Mouse (Mus musculus) neutrophil, adult 5-6 weeks (primary cell): Measurements from ENCODE around the gene Olfr108. TPM values are rescaled to one million over a fixed set of nuclear protein-coding genes. Genes with fewer than 3 reads are reported as not detected.

Experiments
- ATAC-seq: fragments of 151-379, 151-347 bp; 2 replicates; pipeline ENCODE4 v1.8.0; 2017; ENCODE audit warnings: mild to moderate bottlenecking, moderate TSS enrichment; ENCODE audit not compliant: insufficient number of reproducible peaks, poor library complexity, low FRiP score, severe bottlenecking; ENCODE audit errors: extremely low read depth
- total RNA-seq: library from RNA; stranded (forward); fragments of 200-1000 nt; gene quantifications from 2 replicates; pipeline ENCODE4 v1.2.3, GENCODE M21; 2017

The Olfr108 gene
- total RNA-seq: not detected in 2 replicates

DNA sequence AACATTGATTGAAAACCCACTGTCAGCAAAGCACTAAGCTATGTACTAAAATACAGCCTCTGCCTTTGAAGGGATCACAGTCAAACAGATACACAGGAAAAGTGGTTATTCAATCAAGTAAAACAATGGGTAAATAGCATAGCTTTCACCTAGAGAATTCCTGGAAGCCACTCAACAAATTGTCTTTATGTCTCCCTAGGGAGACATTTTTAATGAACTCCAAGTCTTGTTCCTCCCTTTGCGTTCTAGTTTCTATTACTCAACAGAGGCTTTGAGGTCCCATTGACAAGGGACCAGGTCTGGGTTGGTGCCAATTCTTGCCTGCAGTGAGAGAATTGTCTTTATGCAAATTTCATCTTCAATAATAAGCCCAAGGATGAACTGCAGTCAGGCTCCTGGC is at the start of gene Olfr108:
TSS of gene Olfr108 (plus strand) at position 301 of the 400 bp plus-strand sequence.
- no peak for ATAC-seq

DNA sequence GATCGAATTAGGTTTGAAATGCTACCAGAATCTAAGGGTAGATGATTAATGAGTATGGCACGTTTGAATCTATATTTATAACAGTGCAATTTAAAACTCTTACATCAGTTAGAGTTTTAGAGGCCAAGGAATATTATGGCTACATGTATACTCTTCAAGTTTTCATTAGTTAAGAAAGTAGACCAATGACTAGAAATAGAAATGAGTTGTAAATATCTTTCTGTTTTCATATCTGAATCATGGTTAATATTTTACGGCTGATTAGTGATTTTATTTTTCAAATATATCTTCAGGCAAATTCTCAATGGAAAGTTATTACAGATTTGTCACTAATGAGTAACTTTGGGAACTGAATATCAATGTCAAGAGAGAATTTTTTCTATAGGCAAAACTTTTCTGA is 46.4 kb upstream of the Olfr108 start, which contains the start of gene Olfr107:
TSS of gene Olfr107 (plus strand) at position 301 of the 400 bp plus-strand sequence.
- no peak for ATAC-seq

DNA sequence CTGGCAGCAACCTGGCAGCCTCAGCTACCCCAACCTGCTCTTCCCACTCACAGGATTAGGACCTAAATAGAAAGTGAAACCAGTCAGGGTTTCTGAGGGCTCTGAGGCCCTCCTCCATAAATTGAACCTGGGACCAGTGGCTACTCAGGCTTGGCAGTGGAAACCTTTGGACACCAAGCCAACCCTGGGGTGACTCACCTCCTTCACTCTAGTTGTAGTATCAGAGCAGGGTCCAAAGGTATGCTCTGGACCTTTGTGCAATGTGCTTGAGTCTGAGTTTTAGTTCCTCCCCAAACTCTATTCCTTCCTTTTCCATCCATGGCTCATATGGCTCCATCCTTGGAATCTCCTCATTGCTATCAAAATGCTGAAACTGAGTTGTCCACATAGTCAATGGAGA is 31.9 kb upstream of the Olfr108 start:
- no peak for ATAC-seq

DNA sequence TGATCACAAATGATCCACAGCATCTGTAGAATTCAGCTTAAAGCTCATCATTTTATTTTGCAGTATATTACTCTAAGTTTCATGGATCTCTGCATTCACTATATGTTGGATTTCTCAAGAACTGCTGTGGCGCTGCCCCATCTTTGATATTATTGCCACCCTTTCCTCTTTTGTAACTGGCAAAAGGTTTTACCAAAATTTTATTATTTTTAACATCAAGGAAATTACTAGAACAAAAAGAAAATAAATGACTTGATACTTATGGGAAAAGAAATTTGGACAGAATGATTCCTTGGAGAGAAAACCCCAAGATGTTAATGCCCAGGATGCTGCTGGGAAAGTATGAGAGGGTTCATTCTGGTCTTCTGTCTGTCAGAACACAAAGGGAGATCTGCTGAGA is 13.3 kb downstream of the Olfr108 start, which contains the start of gene Olfr109:
TSS of gene Olfr109 (plus strand) at position 301 of the 400 bp plus-strand sequence.
- no peak for ATAC-seq

DNA sequence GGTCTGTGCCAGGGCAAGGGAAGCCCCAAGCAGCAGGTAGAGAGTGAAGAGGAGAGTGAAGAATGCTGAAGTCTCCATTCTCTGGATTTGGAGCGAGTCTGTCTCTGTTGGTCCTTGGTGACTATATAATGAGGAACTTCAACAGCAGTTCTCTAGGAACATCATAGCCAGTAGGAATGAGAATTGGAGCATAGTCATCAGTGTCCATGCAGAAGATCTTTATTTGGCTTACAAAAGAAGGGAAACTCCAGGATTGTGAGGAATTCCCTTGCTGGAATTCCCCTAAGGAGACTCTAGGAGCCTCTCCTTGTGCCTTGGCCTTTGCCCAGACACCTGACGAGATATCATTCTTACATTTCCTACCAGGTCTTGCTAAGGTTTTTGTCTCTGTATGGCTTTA is 38.2 kb downstream of the Olfr108 start, which contains the start of gene H2-M2:
TSS of gene H2-M2 (minus strand) at position 101 of the 400 bp plus-strand sequence.
- ATAC-seq: no peak

DNA sequence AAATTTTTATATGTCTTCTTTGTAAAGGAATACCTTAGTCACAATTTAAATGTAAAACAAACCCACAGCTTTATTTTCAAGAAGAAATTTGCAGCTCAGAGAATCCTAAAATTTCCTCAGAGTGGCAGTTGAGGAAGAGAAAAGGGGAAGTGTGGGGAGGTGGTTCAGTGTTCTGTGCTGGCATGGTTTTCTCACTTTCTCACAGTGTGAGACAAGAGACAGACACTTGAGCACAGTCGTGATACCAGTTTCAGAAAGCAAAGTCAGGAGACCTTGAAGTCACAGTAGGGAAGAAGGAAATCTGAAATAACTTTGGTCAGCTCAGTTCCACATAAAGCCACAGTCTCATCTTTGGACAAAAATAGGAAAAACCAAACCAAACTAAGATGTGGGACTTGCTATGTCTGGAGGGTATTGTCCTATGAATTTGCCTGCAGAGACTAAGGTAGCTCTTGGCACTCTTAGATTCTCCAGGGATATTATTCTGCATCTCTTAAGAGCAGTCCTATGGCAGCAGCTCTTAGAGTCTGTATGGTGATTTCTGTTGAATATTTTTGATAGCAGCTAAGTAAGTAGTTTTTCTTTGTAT is 46.7 kb downstream of the Olfr108 start, which contains the start of gene Olfr110:
TSS of gene Olfr110 (plus strand) at position 539 of the 589 bp plus-strand sequence.
- ATAC-seq: no peak

Other genes starting within 250 kb of the Olfr108 start
- not detected in 2 replicates for gene Olfr94, start 244.5 kb upstream of the Olfr108 start, total RNA-seq
- gene Olfr95, start 232.4 kb upstream of the Olfr108 start, total RNA-seq: not detected in 2 replicates
- gene Olfr96, start 225.3 kb upstream of the Olfr108 start, total RNA-seq: not detected in 2 replicates
- gene Olfr97, start 208.2 kb upstream of the Olfr108 start, total RNA-seq: not detected in 2 replicates
- gene Olfr98, start 181.7 kb upstream of the Olfr108 start, total RNA-seq: 0.61 and 0.81 TPM in 2 replicates
- 78.4 and 81.0 TPM in 2 replicates for gene H2-M3, start 175.3 kb upstream of the Olfr108 start, total RNA-seq
- 0.61 and 1.9 TPM in 2 replicates for gene Olfr99, start 162.0 kb upstream of the Olfr108 start, total RNA-seq
- not detected in 2 replicates for gene Olfr101, start 141.2 kb upstream of the Olfr108 start, total RNA-seq
- not detected in 2 replicates for gene Olfr102, start 128.4 kb upstream of the Olfr108 start, total RNA-seq
- gene Olfr103, start 105.8 kb upstream of the Olfr108 start, total RNA-seq: not detected in 2 replicates
- not detected in 2 replicates for gene Olfr104-ps, start 85.9 kb upstream of the Olfr108 start, total RNA-seq
- not detected in 2 replicates for gene Olfr105-ps, start 66.4 kb upstream of the Olfr108 start, total RNA-seq
- gene Olfr106-ps, start 55.1 kb upstream of the Olfr108 start, total RNA-seq: not detected in 2 replicates
- not detected in 2 replicates for gene Olfr107, start 46.3 kb upstream of the Olfr108 start, total RNA-seq
- gene Olfr109, start 13.4 kb downstream of the Olfr108 start, total RNA-seq: 0.23 TPM in 1 of 2 replicates, not detected in the other
- not detected in 2 replicates for gene H2-M2, start 38.1 kb downstream of the Olfr108 start, total RNA-seq
- gene Olfr110, start 47.0 kb downstream of the Olfr108 start, total RNA-seq: not detected in 2 replicates
- gene Olfr111, start 62.5 kb downstream of the Olfr108 start, total RNA-seq: not detected in 2 replicates
- gene Olfr112, start 124.0 kb downstream of the Olfr108 start, total RNA-seq: not detected in 2 replicates
- not detected in 2 replicates for gene Olfr113, start 132.2 kb downstream of the Olfr108 start, total RNA-seq
- gene Olfr114, start 147.3 kb downstream of the Olfr108 start, total RNA-seq: not detected in 2 replicates
- gene Olfr115, start 181.6 kb downstream of the Olfr108 start, total RNA-seq: not detected in 2 replicates
- not detected in 2 replicates for gene Olfr116, start 181.7 kb downstream of the Olfr108 start, total RNA-seq
- gene Olfr117, start 218.3 kb downstream of the Olfr108 start, total RNA-seq: not detected in 2 replicates
- gene Olfr118, start 221.5 kb downstream of the Olfr108 start, total RNA-seq: not detected in 2 replicates